Mouse (Mus musculus): ENCODE measurements around the gene Gpr146.

Gene Gpr146

DNA sequence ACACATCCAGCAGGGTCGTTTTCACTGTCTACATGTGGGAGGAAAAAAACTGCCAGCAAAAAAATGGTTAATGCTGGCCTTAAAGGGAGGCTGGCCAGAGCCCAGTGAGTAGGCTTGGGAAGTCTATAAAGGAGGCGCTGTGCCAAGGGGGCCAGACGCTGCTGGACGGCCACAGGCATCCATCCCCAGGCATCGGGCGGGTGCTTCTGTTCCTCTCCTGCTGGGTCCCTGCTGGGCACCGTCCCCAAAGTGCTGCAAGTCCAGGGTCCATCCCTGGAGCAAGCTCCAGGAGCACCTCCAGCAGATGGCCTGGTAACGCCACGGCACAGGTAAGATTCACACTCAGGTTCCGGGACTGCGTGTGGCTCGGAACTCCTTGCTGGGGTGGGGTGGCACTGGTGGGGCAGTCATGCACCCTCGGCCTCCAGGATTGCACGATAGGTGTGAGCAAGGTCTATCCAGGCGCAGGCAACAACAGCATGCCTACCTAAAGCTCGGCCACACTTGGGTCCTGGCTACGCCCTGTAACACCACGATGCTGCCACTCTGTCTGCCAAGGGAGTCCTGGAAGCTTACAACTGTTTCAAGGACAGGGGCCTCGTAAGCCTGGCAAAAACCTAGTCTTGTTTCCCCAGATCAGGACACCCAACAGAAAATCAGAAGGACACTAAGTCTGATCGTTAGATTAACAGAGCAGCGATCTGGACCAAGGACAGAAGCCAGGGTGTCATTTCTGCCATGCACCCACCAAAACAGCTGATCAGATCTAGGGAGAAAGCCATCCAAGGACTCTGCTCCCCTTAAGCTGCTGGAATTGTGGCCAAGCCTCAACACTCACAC is 45.7 kb downstream of the Gpr146 start, which contains the start of gene Gper1:
TSS of gene Gper1 (plus strand) at position 126 of the 840 bp plus-strand sequence.
- peak; percentile 52 to 77 for DNase-seq (ENCODE audit: inconsistent age in 2 of 2, low spot score in 1 of 2)

DNA sequence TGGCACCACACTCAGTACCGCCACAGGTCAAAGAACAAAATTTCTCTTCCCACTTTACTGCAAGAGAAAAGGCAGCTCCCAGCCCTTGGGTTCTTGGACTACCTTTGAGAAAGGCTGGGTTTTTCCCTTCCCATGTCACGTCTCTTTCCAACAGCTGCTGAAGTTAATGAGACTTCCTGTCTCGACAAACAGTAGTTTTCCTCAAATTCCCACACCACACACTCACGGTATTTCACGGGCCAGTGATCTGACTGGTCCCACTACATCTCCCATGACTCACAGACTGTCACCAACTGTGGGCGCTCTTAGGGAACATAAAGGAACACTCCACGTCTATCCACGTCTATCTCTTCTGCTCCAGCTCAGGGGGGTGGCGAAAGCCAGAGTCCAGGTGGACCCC is 47.7 kb downstream of the Gpr146 start:
- no peak for DNase-seq (ENCODE audit: inconsistent age in 2 of 2, low spot score in 1 of 2)

DNA sequence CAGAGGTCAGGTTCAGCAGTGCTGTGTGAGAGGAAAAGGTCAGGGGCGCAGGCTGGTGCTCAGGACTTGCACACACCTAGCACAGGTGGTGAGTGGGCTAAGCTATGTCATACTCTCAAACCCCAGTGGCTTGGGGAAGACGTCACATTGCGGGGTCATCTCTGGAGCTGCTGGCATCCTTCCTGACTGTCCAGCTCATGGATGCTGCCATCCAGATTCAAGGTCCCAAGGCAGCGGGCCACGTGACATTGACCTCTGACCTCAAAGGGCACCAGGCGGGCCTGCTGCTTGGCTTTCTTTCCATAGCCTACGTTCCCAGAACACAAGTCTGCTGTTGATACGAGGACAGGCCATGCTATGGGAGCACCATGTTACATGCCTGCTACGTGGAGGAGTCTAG is 49.5 kb downstream of the Gpr146 start:
- peak in 1 of 2 experiments; percentile 65 for DNase-seq (ENCODE audit: inconsistent age in 2 of 2, low spot score in 1 of 2)

DNA sequence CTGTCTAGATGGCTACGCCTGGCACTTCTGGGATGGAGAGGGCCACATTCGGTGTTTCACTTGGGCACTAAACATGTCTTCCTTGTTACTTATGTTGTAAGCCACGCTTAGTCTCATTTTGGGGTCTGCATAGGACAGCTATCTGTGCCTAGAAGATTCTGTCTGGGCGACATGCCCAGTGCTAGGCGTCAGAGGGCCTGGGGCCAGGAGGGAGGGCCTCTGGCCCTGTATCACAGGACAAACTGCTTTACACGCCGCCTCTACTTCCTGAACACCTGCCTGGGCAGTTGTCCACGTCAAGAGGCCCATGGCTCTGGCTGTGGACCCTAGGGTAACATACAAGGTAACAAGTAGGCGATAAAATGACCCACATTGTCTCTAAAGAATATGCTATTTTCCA is 50.5 kb downstream of the Gpr146 start:
- DNase-seq (ENCODE audit: inconsistent age in 2 of 2, low spot score in 1 of 2) = no peak

DNA sequence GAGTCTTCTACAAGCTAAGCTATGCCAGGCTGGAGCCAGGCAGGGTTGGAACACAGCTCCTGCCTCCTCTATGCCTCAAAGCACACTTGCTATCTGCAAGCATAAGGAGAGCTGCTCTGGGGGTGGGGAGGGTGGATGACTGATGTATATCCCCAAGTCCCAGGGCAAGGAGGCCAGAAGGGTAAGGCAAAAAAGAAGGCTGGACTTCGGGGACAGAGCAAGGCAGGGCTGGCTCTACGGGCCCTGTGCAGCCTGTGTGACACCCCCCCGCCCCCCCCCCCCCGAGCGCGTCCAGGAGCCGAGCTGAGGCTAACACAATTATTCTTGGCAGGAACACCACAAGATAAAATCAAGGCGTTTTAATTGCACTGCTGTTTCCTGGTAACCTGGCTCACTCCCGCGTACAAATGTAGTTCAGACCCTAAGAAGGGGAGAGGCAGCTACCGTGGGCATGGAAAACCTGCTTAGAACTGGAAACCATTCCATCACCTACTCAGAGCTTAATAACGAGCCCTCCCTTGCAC is 52.4 kb downstream of the Gpr146 start:
- DNase-seq (ENCODE audit: inconsistent age in 2 of 2, low spot score in 1 of 2) = peak in 1 of 2 experiments; percentile 45

DNA sequence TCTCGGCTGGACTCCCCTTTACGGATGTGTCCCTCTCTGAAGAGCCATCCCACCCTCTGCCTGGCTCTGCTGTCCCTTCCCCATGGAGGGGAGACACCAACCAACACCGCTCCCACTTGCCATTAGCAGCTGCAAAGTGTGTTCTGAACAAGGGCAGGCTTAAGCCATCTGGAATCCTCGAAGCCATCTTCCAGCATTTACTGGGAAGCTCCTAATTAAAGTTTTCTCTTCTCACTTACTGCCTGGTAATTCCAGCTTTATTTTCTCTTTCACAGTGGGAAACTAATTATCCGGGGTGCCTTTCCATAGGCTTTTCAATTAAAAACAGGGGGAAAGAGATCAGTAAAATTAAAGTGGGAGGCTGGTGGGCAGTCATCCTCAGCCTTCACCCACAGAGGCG is 54.8 kb downstream of the Gpr146 start:
- DNase-seq (ENCODE audit: inconsistent age in 2 of 2, low spot score in 1 of 2) = no peak

DNA sequence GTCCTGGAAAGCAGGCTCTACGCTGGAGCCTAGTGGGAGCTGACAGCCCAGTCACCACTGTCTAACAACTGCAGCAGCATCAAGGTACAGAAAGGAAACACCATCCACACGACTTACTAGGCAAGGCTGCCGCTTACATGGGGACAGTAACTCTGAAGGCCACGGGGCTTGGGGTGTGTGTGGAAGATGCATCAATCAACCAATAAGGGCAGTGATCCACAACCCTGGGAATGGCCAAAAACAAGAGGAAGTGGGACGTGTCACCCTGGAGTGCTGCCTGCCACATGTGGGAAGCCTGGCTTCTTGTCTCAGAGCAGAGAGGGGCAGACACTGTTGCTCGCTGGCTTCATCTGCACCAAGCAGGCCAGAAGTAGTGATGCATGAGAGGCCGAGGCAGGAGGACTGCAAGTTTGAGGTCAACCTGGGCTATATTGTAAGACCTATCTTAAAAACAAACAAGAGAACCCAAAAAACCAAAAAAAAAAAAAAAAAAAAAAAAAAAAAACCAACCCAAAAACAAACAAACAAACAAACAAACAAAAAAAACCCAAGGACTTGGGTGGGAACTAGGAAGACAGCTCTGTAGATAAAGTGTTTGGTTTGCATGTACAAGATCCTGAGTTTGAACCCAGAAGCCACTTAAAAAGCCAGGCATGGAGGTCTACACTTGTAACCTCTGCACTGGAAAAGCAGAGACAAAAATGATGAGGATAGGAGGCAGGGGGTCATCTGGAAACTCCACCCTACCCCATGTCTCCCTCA is 55.4 kb downstream of the Gpr146 start:
- DNase-seq (ENCODE audit: inconsistent age in 2 of 2, low spot score in 1 of 2) = no peak

DNA sequence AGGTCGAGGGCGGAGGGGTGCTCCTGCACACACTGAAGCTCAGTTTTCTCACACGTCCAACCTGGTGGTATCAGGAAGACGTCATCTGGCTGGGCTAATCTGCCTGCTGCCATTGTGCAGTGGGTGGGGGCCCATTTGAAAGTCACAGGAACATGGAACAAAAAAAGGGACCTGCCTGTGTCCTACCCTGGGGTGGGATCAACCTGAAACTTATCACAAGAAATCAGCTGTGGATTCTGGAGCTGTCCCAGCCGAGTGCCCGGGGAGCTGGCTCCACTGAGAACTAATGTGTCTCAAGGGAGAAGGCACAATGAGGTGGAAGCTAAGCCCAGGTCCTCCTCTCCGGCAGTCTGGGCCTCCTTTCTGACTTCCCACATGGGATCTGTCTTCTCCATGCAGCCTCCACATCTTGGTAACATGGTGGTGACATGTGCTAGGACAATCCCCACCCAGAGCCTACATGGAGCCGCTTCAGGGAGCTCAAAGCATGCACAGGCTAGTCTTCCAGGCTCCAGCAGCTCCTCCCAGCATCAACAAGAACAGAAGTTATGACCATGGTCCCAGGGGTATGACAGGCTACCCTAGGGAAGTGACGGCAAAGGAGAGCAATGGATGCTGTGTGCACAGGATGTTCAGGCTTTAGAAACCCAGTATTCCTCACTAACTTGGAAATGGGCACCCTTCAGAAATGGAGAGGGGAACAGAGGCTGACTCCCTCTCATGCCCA is 56.5 kb downstream of the Gpr146 start:
- DNase-seq (ENCODE audit: inconsistent age in 2 of 2, low spot score in 1 of 2) = no peak

DNA sequence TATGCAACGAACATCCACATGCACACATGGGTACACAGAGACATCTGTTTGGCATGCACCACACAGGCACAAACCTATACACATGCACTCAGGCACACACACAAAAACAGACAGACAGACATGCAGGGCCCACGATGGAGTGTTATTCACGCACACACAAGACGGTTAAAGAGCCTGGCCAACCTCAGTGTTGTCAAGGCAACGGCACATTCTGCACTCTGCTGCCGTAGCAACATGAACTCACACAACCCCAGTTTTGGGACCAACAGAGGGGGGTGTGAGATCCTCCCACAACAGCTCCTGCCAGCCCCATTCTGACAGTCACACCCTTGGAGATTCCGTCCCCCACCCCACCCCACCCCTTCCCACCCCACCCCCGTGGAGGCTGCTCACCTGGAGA is 57.4 kb downstream of the Gpr146 start:
- DNase-seq (ENCODE audit: inconsistent age in 2 of 2, low spot score in 1 of 2) = no peak

DNA sequence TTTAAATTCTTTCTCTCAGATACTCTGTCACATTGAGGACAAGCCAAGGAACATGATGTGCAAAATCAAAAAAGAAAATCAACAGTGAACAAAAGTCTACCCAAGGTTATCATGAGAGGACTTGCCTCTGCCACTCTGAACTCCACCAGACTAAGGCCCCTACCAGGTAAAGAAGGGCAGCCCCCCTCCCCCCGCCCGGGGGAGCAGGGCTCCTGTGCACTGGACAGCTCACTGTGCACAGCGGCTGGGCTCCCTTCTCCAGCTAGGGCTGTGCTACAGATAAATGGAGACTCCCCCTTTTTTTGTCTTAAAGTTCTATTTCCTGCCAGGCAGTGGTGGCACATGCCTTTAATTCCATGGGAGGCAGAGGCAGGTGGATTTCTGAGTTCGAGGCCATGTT is 60.3 kb downstream of the Gpr146 start:
- DNase-seq (ENCODE audit: inconsistent age in 2 of 2, low spot score in 1 of 2) = no peak

DNA sequence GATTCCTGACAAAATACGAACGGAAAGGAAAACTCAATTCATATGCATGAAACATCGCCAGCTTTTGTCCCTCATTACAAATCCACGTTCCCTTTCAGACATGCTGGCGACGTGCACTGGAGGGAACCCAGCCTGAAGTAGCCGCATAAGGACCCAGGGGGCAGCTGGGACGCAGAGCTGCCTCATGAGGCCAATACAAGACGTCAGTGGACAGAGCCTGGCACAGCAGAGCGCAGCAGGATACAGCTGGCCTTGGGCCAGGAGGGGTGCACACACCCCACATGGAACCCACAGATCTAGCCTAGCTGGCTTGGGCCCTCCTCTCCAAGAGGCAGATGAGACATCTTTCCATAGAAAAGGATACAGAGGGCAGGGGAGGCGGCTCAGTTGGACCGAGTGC is 60.9 kb downstream of the Gpr146 start:
- DNase-seq (ENCODE audit: inconsistent age in 2 of 2, low spot score in 1 of 2) = no peak

DNA sequence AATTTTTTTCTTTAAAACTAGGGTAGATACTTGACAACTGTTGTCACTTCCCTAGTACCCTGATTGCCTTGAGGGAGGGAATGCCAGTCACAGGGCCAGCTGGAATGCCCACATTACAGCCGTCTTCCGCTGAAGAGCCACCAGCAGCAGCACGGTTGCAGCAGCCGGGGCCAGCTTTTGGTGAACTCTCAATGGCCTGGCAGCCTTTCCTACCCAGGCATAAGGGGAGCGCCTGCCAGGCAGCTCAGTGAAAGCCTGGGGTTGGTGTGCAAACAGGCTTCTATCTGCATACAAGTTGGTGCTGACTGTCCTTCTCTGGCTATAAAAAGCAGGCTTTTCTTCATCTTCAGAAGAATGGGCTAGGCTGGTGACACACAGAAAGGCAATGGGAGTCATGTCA is 63.0 kb downstream of the Gpr146 start:
- DNase-seq (ENCODE audit: inconsistent age in 2 of 2, low spot score in 1 of 2) = no peak

DNA sequence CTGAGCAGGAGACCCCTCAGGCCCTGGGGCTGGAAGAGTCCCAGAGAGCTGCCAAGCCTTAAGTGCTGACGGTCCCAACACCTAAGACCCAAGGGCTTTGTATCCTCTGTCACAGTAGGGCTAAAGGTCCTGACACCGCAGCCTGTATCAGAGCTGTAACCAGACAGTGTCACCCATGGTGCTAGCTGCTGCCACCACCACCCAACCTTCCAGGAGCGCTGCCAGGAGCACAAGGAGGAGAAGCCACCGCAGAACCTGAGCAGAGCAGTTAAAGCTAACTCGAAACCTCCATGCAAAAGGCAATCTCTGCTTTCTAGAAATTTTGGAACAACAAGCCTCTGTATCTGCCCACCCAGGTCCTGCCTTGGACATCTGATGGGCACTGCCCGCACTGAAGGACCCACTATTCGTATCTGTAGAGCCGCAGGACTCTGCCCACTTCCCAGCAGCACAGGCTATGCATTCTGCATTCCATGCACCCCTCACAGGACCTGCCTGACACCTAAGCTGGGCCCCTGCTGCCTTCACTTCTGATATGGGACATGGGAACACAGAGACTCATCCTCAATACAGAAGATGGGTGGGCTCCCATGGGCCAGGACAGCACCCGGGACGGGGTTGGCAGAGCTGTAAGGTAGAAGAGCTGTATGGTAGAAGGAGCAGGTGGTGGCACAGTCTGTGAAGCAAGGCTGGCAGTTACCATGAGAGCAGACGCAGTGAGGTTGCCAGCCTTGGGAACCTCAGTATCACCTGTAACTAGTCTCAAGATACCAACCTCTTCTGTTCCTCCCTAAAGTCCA is 63.6 kb downstream of the Gpr146 start:
- DNase-seq (ENCODE audit: inconsistent age in 2 of 2, low spot score in 1 of 2) = no peak

DNA sequence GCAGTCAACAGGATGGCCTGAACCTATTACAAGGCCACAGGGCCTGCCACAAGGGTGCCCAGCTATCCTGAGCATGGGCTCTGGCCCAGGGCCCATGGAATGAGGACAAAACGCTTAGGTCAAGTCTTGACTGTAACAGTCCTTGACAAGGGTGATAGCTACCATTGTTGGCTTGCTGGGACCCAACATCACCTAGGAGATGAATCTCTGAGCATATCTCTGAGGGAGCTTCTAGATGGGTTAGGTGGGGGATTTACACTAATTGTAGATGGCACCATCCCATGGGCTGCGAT is 64.2 kb downstream of the Gpr146 start:
- DNase-seq (ENCODE audit: inconsistent age in 2 of 2, low spot score in 1 of 2) = no peak

DNA sequence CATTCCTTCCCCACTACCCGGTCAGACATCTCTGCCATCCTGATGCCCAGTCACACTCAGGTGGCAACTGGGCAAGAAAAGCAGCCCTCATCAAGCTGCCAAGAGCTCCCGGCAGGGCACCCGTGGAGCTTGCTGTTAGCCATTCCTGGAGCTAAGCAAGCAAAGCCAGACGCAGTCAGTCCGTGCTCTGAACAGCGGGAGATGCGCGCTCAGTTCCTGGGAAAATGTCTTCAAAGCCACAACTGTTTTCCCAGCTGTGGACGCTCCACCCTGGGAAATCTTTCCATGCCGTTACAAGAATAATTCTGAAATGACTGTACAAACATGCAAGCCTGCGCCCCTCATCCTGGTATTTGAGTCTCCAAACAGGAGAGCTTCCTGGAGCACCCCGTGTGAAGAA is 64.9 kb downstream of the Gpr146 start:
- no peak for DNase-seq (ENCODE audit: inconsistent age in 2 of 2, low spot score in 1 of 2)

DNA sequence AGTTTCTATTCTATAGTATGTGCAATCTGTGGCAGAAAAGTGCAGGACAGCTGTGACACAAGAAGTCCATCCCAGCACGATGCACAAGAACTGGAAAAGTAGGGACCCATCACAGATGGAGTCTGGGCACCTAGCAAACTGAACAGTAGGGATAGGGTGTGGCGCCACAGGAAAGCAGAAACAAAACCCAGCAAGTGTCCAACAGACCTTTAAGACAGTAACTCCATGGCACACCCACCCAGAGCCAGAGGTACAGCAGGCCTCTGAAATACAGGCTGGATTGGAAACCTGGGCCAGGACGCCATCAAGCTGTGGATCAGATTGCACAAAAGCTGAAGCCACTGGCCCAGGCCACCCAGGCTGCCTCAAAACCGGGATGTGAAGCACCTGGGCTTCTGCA is 65.5 kb downstream of the Gpr146 start:
- DNase-seq (ENCODE audit: inconsistent age in 2 of 2, low spot score in 1 of 2) = no peak

DNA sequence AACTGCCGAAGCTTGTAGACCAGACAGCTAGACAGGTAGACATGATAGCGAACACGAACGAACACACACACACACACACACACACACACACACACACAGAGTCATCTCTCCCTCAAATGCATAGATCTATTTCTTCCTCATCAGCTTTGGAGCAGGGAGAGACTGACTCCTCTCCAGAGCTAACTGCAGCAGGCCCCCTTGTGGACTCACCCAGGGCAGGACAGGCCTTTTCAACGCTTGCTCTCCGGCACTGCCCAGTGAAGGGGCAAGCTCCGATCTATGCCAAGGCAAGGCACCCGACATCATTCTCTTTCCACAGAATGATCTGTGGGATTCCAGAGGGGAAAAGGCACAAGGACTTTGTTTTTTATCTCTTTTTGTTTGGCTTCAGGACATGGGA is 67.8 kb downstream of the Gpr146 start:
- DNase-seq (ENCODE audit: inconsistent age in 2 of 2, low spot score in 1 of 2) = no peak

All from adrenal gland, adult (tissue).